Mouse (Mus musculus): ENCODE data around the gene Ckb.
"Not testable (repeated sequence)": the region's sequence is repeated elsewhere in the genome, so short reads cannot be mapped to it uniquely, and the experiment has no call there.

Gene Ckb

DNA sequence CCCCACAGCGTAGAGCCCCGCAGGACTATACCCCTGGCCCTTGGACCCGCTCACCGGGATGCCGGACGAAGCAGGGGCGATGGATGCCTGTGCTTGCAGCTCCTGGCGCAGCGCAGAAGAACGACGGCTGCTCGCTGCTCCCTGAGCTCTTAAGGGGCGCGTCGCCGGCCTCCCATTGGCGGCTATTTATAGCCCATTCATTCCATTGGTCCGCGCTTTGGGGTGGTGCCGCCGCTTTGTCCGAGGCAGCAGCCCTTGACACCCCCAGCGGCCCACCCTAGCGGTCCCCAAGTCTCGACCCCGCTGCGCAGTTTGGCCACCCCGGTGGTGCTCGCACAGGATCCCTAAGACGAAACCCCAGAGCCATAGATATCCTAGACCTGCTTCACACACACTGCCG, at the start of gene Ckb:
Gene Ckb, minus strand, starts transcription at position 163 of the 400 bp plus-strand sequence.
- DNase-seq (ENCODE audit: extremely low spot score, low spot score) = peak; percentile 89

DNA sequence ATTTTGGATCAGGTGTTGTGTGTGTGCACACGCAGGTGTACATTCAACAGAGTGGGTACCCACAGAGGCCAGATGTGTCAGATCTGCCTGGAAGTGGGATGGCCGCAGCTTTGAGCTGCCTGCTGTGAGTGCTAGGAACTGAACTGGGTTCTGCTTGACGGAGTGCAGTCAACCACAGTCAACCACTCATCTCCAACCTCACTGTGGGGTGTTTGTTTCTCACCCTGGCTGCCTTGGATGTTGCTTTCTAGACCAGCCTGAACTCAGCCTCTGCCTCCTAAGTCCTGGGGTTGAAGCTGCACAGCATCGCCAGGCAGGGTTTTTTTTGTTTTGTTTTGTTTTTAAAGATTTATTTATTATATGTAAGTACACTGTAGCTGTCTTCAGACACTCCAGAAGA, 48.1 kb upstream of the Ckb start:
- DNase-seq (ENCODE audit: extremely low spot score, low spot score) = no peak

GRCm38 (mm10) chr12:111718656-111719055, 46.5 kb upstream of the Ckb start:
- no peak for DNase-seq (ENCODE audit: extremely low spot score, low spot score)

- no peak for DNase-seq (ENCODE audit: extremely low spot score, low spot score)
Measured at GRCm38 (mm10) chr12:111716505-111716904, 44.4 kb upstream of the Ckb start.

GRCm38 (mm10) chr12:111713880-111714279, 41.7 kb upstream of the Ckb start:
- DNase-seq (ENCODE audit: extremely low spot score, low spot score) = not testable (repeated sequence)

DNA sequence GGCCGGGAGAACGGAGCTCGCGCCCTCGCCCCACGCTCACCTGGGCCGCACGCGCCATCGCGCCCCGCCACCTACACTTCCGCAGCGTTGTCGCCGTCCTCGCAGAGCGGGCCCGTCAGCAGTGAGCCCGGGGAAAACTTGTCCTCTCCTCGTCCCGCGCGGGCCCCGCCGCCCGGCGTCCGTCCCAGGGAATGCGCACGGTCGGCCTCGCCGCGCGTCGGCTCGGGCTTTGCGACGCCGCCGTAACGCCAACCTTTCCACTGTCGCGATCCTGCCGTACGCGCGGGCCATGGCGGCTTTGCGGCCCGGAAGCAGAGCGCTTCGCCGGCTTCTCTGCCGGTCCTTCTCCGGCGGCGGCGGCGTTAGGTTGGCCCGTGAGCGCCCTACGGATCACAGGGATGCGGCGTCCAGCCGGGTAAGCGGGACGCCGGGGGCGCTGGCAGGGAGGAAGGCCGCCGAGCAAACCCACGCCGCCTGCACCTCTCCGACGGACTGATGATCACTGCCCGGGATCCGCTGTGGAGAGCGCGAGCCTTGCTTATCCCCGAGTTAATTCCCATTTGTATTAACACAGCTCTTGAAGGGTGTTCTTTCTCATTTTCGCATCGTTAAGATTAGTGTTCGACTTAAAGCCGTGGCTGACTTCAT, 41.0 kb upstream of the Ckb start, which contains the start of the genes Bag5 and Apopt1:
Gene Bag5, minus strand, starts transcription at position 254 of the 648 bp plus-strand sequence.
Gene Apopt1, plus strand, starts transcription at position 258 of the 648 bp plus-strand sequence.
- peak; percentile 92 for DNase-seq (ENCODE audit: extremely low spot score, low spot score)

- DNase-seq (ENCODE audit: extremely low spot score, low spot score) = peak; percentile 55
Measured at GRCm38 (mm10) chr12:111712476-111712875, 40.3 kb upstream of the Ckb start.

DNA sequence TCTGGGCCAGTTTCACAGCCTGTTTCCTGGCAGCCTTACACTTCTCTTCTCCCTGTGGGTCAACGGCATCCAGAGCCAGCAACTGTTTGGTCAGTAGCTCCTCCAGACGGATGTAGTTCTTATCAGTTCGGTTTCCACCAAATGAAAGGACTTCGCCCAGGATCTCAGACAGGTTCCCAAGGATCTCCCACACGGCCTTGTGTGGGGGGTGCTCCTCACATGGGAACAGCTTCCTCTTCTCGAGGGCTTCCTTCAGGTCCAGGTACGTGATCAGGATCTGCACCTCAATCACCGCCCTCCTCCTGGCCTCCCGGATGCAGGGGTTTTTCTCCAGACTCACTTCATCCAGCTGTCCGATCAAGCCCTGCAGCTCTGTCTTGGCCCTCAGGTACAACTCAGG, 38.0 kb upstream of the Ckb start:
- no peak for DNase-seq (ENCODE audit: extremely low spot score, low spot score)

DNA sequence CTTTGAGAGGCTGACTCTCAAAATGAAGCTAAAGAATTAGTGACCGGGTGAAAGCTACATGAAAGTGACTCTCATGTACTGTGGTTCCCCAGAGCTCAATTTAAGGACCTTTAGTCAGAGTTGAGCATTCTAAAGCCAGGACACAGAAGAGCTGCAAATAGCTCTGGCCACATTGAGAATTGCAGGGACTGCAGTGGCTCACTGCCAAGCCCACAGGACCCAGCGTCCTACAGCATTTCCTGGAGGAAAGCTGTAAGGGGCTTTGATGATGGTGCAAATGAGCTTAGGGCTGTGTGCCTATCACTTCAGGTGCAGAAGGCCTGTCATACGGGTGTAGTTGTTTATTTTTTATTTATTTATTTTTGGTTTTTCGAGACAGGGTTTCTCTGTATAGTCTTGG, 36.0 kb upstream of the Ckb start:
- DNase-seq (ENCODE audit: extremely low spot score, low spot score) = no peak

- no peak for DNase-seq (ENCODE audit: extremely low spot score, low spot score)
Measured at GRCm38 (mm10) chr12:111705186-111705973, 33.2 kb upstream of the Ckb start.

DNA sequence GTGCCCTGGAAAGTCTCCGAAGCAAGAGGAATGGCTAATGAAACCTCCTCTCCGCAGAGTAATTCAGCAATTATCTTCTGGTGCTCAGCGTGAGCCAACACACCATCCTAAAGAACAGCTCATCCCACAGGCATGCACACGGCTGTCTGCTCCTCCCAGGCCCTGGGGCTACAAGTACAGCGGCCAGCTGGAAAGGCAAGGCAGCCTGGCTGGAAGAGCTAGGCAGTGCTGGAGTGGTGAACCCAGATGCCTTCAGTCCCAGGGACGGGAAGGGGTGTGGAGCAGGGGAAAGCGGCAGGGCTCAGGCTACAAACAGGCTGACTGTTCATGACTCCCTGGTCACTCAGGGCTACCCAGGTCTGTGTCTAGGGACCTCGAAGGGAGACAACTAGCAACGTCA, 32.5 kb upstream of the Ckb start:
- no peak for DNase-seq (ENCODE audit: extremely low spot score, low spot score)

GRCm38 (mm10) chr12:111703301-111703700, 31.2 kb upstream of the Ckb start:
- no peak for DNase-seq (ENCODE audit: extremely low spot score, low spot score)

DNA sequence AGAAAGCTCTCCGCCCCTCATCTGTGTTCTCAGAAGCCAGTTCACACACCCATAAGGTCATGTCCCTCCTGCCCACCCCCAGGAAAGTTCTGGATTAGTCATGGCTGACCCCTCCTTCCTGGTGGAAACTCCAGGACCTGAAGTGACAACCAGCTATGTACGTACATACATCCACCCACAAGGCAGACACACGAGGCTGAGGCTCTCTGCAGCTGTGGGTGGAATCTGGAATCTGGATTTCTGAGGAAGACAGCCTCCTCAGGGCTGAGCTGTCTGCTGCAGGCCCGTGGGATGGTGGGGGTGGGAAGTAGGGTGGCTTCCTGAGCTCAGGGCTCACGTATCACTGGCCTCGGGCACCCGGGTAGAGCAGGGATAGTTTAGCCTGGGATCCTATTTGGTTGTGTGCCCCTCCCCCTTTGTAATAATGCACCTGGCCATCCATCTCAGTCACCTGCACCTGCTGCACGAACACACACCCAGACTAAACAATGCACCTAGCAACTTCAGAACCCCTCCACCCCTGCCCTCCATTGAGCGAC, 28.9 kb upstream of the Ckb start:
- no peak for DNase-seq (ENCODE audit: extremely low spot score, low spot score)

- no peak for DNase-seq (ENCODE audit: extremely low spot score, low spot score)
Measured at GRCm38 (mm10) chr12:111699542-111699941, 27.4 kb upstream of the Ckb start.

DNA sequence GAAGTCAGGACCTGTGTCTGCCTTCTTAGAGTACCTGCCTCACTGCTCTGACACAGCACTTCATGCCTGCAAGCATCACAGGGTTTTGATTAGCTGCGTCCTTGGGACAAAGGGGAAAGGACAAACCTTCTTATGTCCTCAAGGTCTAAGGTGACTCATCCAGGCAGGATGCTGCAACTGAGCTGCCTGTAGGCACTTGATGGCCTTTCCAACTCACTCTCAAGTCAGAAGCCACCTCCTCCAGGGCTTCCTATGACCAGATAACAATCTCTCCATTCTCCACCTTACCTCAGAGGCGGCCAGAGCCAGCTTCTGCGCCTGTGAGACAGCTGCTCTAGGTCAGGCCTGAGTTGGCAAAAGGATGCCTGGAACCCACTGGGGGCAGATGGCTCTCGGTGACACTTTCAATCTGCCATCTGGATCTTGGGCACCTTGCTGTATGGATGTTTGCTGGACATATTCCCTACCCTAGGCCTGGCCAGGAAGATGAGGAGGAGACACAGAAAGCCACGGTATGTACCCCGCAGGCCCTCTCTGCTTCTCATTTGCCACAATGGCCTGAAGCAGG, 26.3 kb upstream of the Ckb start:
- no peak for DNase-seq (ENCODE audit: extremely low spot score, low spot score)

DNA sequence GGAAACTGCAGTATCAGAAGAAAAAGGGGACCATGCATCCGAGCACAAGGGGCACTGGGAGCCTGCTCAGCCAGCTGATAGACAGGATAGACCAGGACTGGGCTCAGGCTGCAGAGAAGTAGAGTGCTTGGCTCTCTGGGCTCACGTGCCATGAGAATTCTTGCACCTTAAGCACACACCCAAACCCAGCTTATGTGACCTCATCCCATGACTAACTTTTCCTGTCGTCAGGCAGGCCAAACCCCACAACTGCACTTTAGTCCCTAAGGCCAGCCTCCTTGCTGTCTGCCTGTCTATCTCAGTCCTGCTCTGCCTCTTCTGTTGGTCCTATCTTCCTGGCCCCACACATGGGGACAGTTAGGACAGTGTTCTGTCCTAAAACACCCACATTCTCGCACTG, 25.6 kb upstream of the Ckb start:
- no peak for DNase-seq (ENCODE audit: extremely low spot score, low spot score)

- peak; percentile 78 for DNase-seq (ENCODE audit: extremely low spot score, low spot score)
Measured at GRCm38 (mm10) chr12:111696239-111696638, 24.1 kb upstream of the Ckb start.

DNA sequence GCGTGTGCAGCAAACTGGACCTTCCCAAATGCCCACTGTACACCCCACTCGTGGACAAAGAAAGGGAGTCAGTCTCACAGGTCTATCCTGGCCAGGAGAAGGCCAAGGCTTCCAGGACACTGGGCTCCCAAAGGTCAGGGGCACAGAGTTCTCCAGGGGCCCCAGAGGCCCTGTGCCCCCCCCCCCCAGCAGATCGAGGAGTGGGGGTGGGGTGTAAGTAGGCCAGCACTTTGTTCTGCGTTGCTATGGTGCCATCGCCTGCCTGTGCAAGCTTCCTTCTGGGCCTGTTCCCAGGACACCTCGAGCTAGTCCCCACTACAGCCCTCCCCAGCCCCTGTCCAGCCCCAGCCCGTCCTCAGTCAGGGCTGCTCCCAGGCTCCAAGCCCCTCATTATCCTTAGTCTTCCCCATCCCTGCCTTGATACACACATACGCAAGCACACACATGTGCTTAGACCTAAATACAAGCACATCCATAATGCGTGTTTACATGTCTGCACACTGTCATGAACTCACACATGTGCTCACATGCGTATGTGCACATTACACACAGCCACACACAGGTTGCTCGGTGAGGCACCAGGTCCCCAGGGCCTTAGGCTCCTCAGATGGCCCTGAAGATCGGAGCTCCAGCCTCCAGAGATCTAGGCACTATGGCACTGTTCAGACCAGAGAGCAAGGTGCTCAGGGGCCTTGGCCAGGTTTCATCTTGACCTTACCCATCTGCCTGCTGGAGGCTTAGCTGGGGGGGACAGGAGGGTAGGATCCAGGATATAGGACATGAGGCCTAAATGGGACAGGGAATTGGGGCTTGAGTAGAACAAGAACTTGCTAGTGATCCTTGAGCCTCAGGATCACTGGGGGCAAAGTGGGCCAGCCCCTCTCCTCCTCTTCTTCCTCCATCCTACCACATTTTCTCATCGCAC, 23.0 kb upstream of the Ckb start:
- DNase-seq (ENCODE audit: extremely low spot score, low spot score) = peak; percentile 61

GRCm38 (mm10) chr12:111694271-111694781, 22.2 kb upstream of the Ckb start:
- peak; percentile 58 for DNase-seq (ENCODE audit: extremely low spot score, low spot score)

DNA sequence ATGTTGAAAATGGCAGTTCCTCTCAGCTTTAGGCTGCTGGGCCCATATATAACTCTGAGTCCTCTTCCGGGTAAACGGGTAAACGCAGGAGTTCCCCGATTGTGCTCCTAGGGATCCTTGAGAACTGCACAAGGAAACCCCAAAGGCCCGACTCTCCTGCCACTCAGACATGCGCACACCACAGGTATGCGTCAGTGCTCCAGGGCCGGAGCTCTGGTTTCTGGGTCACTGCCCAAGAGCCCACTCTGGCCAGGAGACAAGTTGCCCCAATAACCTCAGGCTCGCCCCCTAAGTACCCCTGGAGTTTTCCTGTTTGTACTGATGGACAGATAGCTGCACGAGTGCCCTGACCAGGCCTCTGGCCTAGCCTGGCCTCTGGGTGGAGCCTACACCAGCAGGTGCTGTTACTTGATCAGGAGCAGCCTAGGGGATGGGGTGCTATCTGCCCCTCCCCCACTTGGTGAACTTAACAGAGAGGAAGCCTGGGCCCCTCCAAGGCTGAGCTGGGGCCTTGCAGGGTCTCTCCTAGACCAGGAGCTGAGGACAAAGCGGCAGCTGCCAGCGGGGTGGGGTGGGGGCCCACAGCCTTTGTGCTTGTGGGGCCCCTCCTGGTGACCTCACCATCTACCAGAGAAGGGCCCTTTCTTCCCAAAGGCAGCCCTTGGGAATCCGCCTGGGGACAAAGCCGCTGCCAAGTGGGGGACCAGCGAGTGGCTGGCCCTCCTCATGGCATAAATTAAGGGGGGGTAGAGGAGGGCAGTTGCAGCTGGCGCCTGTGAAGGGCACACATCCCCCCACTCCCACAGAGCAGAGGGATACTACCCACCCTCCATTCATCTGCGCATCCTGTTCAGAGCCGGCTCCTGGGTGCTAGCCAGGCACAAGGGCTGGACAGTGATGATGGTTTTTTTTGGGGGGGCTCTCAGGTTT, 21.5 kb upstream of the Ckb start:
- DNase-seq (ENCODE audit: extremely low spot score, low spot score) = peak; percentile 85
